Mouse (Mus musculus) retina, postnatal 1 day (tissue): ENCODE data around the gene Olfr1065.
"Not testable (repeated sequence)": the region's sequence is repeated elsewhere in the genome, so short reads cannot be mapped to it uniquely, and the experiment has no call there.

ENCODE experiments used
- DNase-seq: peaks from one replicate; pipeline ENCODE4 v3.0.0-alpha.2; 2012

The Olfr1065 gene

GRCm38 (mm10) chr2:86450491-86450890 is at the start of gene Olfr1065:
TSS of gene Olfr1065 (minus strand) at chr2:86450591.
- DNase-seq: not testable (repeated sequence)

- DNase-seq: no peak
These were observed 36.9 kb upstream of the Olfr1065 start, which contains the start of gene Olfr228 for GRCm38 (mm10) chr2:86487286-86487685. TSS of gene Olfr228 (minus strand) at chr2:86487386.

- DNase-seq: peak; percentile 65
These were observed 14.2 kb upstream of the Olfr1065 start for GRCm38 (mm10) chr2:86464442-86465109.

- no peak for DNase-seq
These were observed 10.0 kb upstream of the Olfr1065 start for GRCm38 (mm10) chr2:86460434-86460833.

- no peak for DNase-seq
These were observed 5.8 kb upstream of the Olfr1065 start, which contains the start of gene Olfr1066 for GRCm38 (mm10) chr2:86456169-86456568. TSS of gene Olfr1066 (minus strand) at chr2:86456269.

- DNase-seq: not testable (repeated sequence)
These were observed 8.3 kb downstream of the Olfr1065 start for GRCm38 (mm10) chr2:86442101-86442500.

- DNase-seq: not testable (repeated sequence)
These were observed 21.9 kb downstream of the Olfr1065 start for GRCm38 (mm10) chr2:86428511-86428910.

GRCm38 (mm10) chr2:86426649-86427048 is 23.7 kb downstream of the Olfr1065 start, which contains the start of gene Olfr1062:
TSS of gene Olfr1062 (minus strand) at chr2:86426749.
- not testable (repeated sequence) for DNase-seq

GRCm38 (mm10) chr2:86413950-86414349 is 36.4 kb downstream of the Olfr1065 start, which contains the start of gene Olfr1061:
TSS of gene Olfr1061 (minus strand) at chr2:86414050.
- DNase-seq: no peak

GRCm38 (mm10) chr2:86395114-86395513 is 55.3 kb downstream of the Olfr1065 start:
- no peak for DNase-seq
